Mouse (Mus musculus): ENCODE data around the gene P4hb.
"Not testable (repeated sequence)": the region's sequence is repeated elsewhere in the genome, so short reads cannot be mapped to it uniquely, and the experiment has no call there.

P4hb gene

GRCm38 (mm10) chr11:120572417-120572751 is 669 bp downstream of the P4hb start:
- DNase-seq (ENCODE audit: low spot score) = no peak

GRCm38 (mm10) chr11:120571754-120572416 is 1.2 kb downstream of the P4hb start:
- no peak for DNase-seq (ENCODE audit: low spot score)

DNA sequence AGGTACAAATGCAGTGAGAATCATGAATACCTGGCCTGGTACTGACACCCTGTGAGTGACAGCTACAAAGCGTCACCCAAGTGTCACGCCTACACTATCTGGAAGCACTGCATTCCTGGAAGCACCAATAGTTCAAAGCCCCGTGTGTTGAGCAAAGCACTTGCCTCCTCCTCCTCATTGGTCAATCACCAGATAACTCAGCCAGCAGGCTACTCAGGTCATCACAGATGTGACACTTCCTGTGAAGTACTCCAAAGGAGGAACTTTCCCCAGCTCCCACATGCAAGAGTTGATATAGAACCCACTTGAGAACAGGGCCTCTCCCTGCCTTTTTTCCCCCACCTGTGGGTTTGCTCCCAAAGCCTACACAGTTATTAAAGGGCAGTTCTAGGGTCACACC is 1.9 kb downstream of the P4hb start:
- no peak for DNase-seq (ENCODE audit: low spot score)

GRCm38 (mm10) chr11:120568324-120568723 is 4.7 kb downstream of the P4hb start:
- no peak for DNase-seq (ENCODE audit: low spot score)

GRCm38 (mm10) chr11:120565114-120565513 is 7.9 kb downstream of the P4hb start:
- DNase-seq (ENCODE audit: low spot score) = no peak

DNA sequence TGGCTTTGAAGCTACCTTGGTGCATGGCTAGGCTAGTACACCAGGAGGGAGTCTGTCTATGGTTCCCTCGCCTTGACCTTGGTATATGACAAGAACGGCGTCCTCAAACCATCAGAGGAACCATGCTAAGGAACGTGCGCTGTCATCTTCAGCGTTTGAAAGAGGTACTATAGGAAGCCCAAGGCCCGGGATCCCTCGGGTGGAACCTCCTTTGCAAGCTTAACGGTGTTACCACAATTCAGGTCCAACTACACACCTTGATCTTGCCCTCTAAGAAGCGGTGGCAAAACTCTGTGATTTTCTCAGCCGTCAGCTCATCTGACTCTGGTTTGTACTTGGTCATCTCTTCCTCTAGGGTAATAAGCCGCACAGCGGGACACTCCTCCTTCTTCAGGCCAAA is 10.1 kb downstream of the P4hb start:
- DNase-seq (ENCODE audit: low spot score) = no peak

DNA sequence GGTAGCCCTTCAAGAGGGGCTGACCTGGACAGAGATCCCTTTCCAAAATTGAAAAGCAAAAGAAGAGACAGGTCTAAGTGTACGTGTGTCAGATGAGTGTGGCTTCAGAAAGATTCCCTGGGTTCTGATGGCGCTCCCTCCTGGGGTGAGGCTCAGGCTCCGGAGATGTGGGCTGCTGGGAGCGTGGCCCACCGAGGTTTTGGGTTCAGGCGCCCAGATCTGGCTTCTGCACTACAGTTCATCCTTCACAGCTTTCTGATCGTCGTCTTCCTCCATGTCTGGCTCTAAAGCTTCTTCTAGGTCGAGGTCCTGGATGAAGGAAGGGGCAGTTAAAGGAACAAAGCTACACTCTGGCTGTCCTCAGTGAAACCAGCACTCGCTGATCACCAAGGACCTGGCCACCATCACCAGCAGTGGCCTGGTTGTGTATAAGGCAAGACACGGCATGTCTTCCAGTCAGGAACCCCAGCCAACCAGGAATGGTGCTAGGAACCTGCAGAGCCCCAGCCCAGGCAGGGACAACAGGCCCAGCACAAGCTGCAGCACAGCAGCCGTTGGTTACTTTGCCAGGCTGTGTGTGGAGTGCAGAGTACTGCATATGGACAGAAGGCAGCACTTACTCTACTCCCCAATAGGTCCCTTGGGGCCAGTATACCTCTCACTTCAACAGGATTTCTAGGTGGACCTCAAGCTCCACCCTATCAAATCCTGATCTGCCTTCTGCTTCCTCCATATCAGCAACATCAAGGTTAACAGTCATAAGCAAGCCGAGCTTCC is 11.9 kb downstream of the P4hb start:
- DNase-seq (ENCODE audit: low spot score) = no peak

DNA sequence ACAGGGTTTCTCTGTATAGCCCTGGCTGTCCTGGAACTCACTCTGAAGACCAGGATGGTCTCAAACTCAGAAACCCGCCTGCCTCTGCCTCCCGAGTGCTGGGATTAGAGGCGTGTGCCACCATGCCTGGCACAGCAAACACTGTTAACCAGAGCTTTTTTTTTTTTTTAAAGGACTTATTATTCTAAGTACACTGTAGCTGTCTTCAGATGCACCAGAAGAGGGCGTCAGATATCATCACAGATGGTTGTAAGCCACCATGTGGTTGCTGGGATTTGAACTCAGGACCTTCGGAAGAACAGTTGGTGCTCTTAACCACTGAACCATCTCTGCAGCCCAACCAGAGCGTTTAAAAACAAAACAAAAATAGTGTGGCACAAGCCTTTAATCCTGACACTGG is 14.2 kb downstream of the P4hb start:
- DNase-seq (ENCODE audit: low spot score) = not testable (repeated sequence)

GRCm38 (mm10) chr11:120555260-120555659 is 17.8 kb downstream of the P4hb start:
- no peak for DNase-seq (ENCODE audit: low spot score)

- peak; percentile 91 for DNase-seq (ENCODE audit: low spot score)
These were observed 18.2 kb downstream of the P4hb start for GRCm38 (mm10) chr11:120554834-120555233.

DNA sequence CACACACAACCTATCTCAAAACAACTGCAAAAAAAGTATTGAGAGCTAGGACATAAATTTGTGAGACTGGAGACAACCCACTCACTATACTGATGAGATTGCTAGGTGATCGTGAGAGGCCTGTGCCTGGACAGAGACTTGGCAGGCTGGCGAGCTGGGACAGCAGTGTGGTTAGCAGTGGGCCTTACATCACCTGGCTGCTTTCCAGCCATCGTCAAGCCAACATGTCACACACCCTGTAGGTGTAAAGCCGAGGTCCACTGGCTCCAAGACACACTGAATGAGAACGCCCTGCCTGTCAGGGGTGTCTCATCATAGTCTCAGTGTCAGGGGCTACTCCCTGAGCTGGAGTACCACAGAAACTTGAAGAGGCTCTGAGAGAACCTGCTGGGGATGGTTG is 20.3 kb downstream of the P4hb start:
- no peak for DNase-seq (ENCODE audit: low spot score)

- DNase-seq (ENCODE audit: low spot score) = no peak
These were observed 22.1 kb downstream of the P4hb start, which contains the start of gene Ppp1r27 for GRCm38 (mm10) chr11:120550810-120551440. Gene Ppp1r27, minus strand, starts transcription at chr11:120551132.

DNA sequence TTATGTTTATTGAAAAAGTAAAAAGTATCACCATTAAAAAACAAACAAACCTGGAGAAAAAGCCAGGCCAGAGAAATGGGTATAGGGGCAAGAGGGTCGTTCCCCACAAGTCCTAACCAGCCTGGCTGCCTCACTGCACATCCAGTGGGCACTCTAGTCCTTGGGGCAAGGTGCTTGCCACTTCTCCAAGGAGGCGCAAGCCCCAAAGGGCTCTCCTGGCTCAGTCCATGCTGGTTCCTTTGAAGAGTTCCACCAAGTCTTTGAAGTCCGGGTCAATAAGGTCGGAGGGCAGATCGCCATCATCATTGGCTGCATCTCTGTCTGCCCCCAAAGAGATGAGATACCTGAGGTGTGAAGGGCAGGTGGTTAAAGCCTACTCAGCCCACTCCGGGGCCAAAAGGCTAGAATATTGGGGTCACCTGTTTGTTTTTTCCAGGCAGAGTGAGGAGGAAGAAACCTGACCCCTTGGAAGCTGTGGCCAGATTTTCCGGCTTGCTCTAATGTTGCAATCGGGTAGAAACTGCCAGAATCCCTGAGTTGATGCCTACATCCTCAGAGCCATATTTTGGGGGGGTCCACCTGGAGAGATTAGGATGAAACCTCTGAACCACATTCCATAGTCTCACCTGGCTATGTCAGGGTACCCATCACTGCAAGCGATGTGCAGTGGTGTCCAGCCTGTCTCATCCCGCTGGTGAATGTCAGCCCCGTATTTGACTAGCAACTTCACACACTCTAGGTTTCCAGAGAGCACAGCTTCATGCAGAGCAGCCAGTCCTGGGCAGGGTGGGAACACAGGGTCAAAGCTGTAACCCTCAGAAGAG is 22.9 kb downstream of the P4hb start:
- no peak for DNase-seq (ENCODE audit: low spot score)

- peak; percentile 84 for DNase-seq (ENCODE audit: low spot score)
These were observed 23.7 kb downstream of the P4hb start, which contains the start of gene Mcrip1 for GRCm38 (mm10) chr11:120549168-120549945. Gene Mcrip1, minus strand, starts transcription at chr11:120549727.

DNA sequence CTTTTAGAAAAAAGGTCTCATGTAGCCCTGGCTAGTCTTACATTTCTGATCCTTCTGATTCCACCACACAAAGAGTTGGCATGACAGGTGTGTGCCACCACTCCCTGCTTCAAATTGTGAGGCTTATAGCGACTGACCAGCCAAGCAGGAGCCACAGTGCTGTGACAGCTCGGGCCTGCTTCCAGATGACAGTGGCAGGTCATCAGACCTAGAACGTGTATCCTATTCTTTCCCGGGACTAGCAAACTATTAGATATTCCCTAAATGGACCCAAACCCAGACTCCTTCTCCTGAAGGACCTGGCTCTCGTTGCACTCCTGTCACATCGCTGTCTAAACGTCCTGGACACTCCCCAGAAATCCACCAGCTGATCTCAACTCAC is 24.3 kb downstream of the P4hb start:
- DNase-seq (ENCODE audit: low spot score) = no peak

DNA sequence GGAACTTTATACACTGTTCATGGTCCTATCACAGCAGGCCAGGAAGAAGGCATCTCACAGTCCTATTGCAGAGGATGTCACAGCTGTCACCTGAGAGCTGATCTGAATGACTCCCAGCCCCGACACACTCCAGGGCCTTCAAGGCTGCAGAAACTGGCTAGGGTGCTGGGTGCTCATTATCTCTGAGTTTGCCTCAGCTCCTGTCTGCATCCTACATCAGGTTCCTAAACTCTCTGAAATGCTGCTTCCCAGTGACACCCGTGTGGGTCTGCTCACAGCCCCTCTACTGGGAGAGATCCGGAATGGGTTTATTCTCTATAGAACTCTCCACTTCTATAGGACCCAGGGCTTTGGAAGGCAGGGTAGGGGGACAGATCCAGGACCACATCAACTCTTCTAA is 24.8 kb downstream of the P4hb start:
- no peak for DNase-seq (ENCODE audit: low spot score)

DNA sequence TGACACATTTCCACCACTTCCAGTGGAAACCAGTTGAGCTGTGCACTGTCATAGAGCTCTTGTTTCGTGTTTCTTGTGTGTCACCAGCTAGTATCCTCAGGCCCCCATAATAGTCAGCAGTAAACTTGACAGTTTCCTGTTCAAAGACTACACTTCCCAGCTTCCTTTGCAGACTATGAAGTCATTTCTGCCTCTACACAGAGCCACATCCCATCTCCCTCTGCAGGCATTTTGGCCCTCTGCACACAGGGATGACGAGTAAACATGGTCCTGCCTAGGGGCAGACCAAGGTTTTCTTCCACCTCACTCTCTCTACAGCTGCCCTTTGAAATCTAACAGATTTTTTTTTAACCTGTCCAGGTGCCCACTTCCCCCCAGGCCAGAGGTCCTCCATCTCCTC is 25.6 kb downstream of the P4hb start:
- peak; percentile 42 for DNase-seq (ENCODE audit: low spot score)

GRCm38 (mm10) chr11:120545964-120546363 is 27.1 kb downstream of the P4hb start:
- no peak for DNase-seq (ENCODE audit: low spot score)

GRCm38 (mm10) chr11:120542376-120542775 is 30.7 kb downstream of the P4hb start:
- DNase-seq (ENCODE audit: low spot score) = peak; percentile 45

DNA sequence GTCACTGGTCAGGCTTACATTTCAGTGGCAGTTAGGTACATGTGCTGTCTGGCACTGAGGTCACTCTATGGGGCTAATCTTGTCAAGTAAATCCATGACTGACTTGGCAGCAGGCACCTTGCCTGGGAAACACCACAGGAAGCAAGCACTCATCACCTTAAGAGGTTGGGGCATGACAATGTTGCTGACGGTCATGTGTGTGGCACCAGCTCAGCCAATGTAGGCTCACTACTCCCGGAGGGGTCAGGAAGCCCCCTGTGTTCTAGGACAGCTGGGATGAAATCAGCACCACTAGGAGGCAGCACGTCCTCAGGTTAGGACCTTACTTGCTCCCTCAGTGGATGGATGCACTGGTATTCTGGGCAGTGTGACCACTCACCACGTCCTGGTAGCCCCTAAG is 31.1 kb downstream of the P4hb start:
- DNase-seq (ENCODE audit: low spot score) = no peak

GRCm38 (mm10) chr11:120539285-120540014 is 33.6 kb downstream of the P4hb start:
- DNase-seq (ENCODE audit: low spot score) = no peak

Measured in adipocyte (in vitro differentiated cells).